Mouse (Mus musculus) stomach, embryonic 16.5 days (tissue): ENCODE measurements around the gene Tdp1. TPM values are rescaled to one million over a fixed set of nuclear protein-coding genes. Genes with fewer than 3 reads are reported as not detected.

Source experiments
- ATAC-seq: fragments of 200-750 bp; cut with Nextera tagmentation; 2 replicates; pipeline ENCODE4 v1.8.0; 2017; ENCODE audit warnings: moderate number of reproducible peaks, moderate TSS enrichment; ENCODE audit not compliant: insufficient read depth, low FRiP score
- H3K27ac ChIP-seq: fragments of 300-500 bp; sonication (generic); 2 replicates; pipeline ENCODE4 v1.5.1; 2014; ENCODE audit warnings: low read length
- H3K27me3 ChIP-seq: fragments of 300-500 bp; sonication (generic); 2 replicates; pipeline ENCODE4 v1.6.1; 2014; ENCODE audit warnings: low read length, control low read depth, mixed read lengths; ENCODE audit not compliant: control insufficient read depth, insufficient read depth
- H3K36me3 ChIP-seq: fragments of 300-500 bp; sonication (generic); 2 replicates; pipeline ENCODE4 v1.6.1; 2014; ENCODE audit warnings: low read length; ENCODE audit not compliant: control insufficient read depth, insufficient read depth
- H3K4me1 ChIP-seq: fragments of 300-500 bp; sonication (generic); 2 replicates; pipeline ENCODE4 v1.6.1; 2014; ENCODE audit warnings: low read length, control low read depth, mixed read lengths; ENCODE audit not compliant: control insufficient read depth, insufficient read depth
- H3K4me2 ChIP-seq: fragments of 300-500 bp; sonication (generic); 2 replicates; pipeline ENCODE4 v1.6.1; 2014; ENCODE audit warnings: low read depth, low read length, mixed read lengths
- H3K4me3 ChIP-seq: fragments of 300-500 bp; sonication (generic); replicated peaks from 2 replicates; pipeline ENCODE4 v1.5.1; 2014; ENCODE audit warnings: mild to moderate bottlenecking, low read length
- H3K9ac ChIP-seq: fragments of 300-500 bp; sonication (generic); 2 replicates; pipeline ENCODE4 v1.6.1; 2014; ENCODE audit warnings: low read length
- H3K9me3 ChIP-seq: fragments of 300-500 bp; sonication (generic); replicated peaks from 2 replicates; pipeline ENCODE4 v1.6.1; 2016; ENCODE audit warnings: low read length, control low read depth; ENCODE audit not compliant: control insufficient read depth
- WGBS: fragments of 180-500 bp; shearing (Covaris S2); extraction: QIAGEN DNeasy Blood & Tissue Kit; methylation state at CpG from one replicate; pipeline ENCODE4 v1.1.7; 2014; 5-methylcytosine and 5-hydroxymethylcytosine counted together
- polyA plus RNA-seq: library from polyadenylated mRNA; unstranded; fragments of >200 nt; fragmentation: Nextera tagmentation; extraction: Ambion mirVana; gene quantifications from 2 replicates; pipeline ENCODE4 v1.2.1, GENCODE M21; 2015

Tdp1 gene
- polyA plus RNA-seq, 1 experiment from 2014 or later: 45.4 TPM

DNA sequence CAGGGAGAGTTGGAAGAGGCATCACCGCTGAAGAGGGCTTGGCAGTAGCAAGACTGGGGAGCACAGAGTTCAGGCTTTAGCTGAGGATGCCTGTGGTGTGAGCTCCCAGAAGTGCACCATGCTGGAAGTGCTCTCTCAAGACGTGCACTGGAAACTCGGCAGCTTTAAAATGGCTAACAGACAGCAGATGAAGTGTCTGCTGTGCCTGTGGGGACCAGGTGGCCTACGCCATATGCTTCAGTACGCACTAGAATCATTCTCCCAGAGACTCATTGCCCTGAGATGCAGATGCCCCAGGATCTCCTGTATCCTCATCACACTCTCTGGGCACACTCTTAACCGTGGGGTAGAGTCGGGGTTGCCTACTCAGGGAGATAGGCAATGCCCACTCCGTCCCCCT, 51.1 kb downstream of the Tdp1 start:
- H3K4me3 ChIP-seq: no peak overlapping the region
- no peaks in the 10 kb centered on the region for H3K27me3 ChIP-seq
- no peak for ATAC-seq
- no peak overlapping the region for H3K9ac ChIP-seq
- no peaks in the 10 kb centered on the region for H3K9me3 ChIP-seq
- no peaks in the 10 kb centered on the region for H3K4me1 ChIP-seq
- H3K36me3 ChIP-seq: no peaks in the 10 kb centered on the region
- no peak overlapping the region for H3K27ac ChIP-seq
- H3K4me2 ChIP-seq: no peak overlapping the region
- 90% methylated on average over 8 of the region's 8 CpGs for WGBS

DNA sequence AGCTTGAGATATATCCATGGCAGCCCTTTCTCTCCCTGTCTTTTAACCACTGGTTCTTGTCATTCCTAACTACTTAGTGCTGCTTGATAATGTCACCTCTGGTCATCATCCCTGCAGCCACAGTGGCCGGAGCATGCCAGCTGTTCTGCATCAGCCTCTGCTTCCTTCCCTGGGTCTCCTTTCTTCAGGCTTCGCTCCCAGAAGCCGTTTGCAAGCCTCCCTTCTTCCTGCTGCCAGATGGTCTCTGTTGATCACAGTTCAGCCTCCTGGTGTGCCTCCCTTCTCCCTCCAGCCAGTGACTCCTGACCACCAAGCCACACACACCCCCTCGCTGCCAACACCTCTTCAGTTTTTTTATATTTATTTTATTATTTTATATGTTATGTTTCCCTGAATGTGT, 54.2 kb downstream of the Tdp1 start:
- no peak overlapping the region for H3K4me3 ChIP-seq
- H3K27ac ChIP-seq: no peak overlapping the region
- H3K9ac ChIP-seq: no peak overlapping the region
- H3K4me1 ChIP-seq: no peaks in the 10 kb centered on the region
- no peaks in the 10 kb centered on the region for H3K36me3 ChIP-seq
- no peak overlapping the region for H3K4me2 ChIP-seq
- H3K9me3 ChIP-seq: no peaks in the 10 kb centered on the region
- no peak for ATAC-seq
- H3K27me3 ChIP-seq: no peaks in the 10 kb centered on the region
- WGBS: 52% methylated on average over 4 of the region's 4 CpGs

DNA sequence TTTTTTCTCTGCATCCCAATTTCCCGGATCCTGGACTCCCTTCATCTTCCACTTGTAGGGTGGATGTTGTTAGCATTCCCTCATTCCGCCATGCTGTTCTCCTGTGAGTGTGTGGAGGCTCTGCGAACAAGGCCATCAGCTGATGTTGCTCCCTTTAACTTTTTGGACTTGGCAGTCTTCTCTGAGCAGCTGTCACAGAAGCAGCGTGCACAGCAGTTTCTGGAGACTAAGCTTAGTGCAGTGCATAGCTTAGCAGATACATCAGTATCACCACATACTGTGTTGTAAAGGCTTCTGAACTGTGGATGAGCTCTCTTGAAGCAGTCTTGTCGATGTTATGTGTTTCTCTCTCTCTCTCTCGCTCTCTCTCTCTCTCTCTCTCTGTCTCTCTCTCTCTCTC, 54.9 kb downstream of the Tdp1 start:
- Histone ChIP-seq H3K4me2 (no peak overlapping the region), H3K9ac (no peak overlapping the region), H3K9me3 (no peaks in the 10 kb centered on the region), H3K36me3 (no peaks in the 10 kb centered on the region), H3K4me1 (no peaks in the 10 kb centered on the region), H3K4me3 (no peak overlapping the region), H3K27me3 (no peaks in the 10 kb centered on the region), H3K27ac (no peak overlapping the region)
- no peak for ATAC-seq
- 76% methylated on average over 6 of the region's 6 CpGs for WGBS

DNA sequence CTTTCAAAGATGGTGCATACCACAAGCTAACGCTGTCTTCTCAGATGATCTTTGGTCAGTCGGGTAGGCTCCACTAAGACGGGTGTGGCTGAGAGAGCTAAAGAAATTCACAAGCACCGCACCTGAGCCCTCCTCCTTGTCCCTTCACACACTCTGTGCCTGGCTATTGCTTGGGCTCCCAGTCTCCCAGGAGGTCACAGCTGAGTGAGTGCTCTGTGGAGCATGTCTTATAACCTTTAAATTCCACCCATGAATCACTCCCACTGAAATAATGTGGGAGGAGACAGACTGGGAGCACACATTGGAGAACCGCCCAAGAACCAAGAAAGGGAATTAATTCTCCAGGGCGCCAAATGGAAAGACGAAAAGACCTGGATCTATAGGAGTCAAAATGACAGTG, 56.4 kb downstream of the Tdp1 start:
- ATAC-seq: no peak
- 0 out of 2 replicates have a peak, but pooled peaks cover 1% of the 10 kb centered on the region for H3K36me3 ChIP-seq
- no peaks in the 10 kb centered on the region for H3K4me1 ChIP-seq
- 85% methylated on average over 7 of the region's 7 CpGs for WGBS
- H3K9me3 ChIP-seq: no peaks in the 10 kb centered on the region
- H3K9ac ChIP-seq: no peak overlapping the region
- H3K27ac ChIP-seq: no peak overlapping the region
- H3K4me2 ChIP-seq: no peak overlapping the region
- H3K27me3 ChIP-seq: no peaks in the 10 kb centered on the region
- no peak overlapping the region for H3K4me3 ChIP-seq

DNA sequence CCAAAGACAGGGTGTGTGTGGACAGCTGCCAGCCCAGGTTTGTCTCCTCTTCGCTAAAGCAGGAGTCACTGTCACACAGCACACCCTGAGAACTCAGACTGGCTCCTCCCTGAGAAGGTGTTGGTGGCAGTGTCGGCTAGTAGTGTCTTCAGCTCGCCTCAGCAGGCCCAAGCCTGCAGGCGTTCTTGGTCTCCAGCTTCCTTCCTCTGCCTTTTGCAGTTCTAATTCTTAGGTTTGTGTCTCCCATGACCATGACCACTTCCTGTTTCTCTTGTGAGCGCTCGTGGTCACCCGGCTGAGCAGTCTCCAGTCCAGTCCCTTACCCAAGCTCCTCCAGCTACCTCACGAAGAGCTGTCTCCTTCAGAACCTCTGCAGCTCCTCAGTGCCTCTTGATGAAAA, 58.1 kb downstream of the Tdp1 start:
- H3K4me1 ChIP-seq: no peaks in the 10 kb centered on the region
- no peaks in the 10 kb centered on the region for H3K27me3 ChIP-seq
- ATAC-seq: no peak
- 0 out of 2 replicates have a peak, but pooled peaks cover 6% of the 10 kb centered on the region for H3K36me3 ChIP-seq
- no peak overlapping the region for H3K27ac ChIP-seq
- no peak overlapping the region for H3K4me3 ChIP-seq
- no peak overlapping the region for H3K9ac ChIP-seq
- no peak overlapping the region for H3K4me2 ChIP-seq
- 78% methylated on average over 8 of the region's 8 CpGs for WGBS
- H3K9me3 ChIP-seq: no peaks in the 10 kb centered on the region

DNA sequence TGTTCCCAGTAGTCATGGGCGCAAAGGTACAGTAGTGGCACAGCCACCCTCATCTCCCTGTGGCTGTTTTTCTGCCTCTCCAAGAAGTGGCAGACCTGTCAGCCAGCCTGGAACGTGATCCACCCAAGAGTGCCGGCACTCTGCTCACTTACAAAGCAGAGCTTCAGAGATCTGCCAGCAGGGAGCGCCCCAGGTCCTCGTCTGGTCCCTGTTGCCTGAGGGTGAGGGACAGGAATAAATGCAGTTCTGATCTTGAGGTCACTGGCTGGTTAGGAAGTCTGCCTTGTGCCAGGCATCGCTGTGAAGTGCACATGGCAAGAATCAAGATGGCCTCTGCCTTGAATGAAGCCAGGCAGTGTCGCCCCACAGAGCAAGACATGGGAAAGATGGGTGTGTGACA, 68.6 kb downstream of the Tdp1 start:
- 64% methylated on average over 7 of the region's 7 CpGs for WGBS
- Histone ChIP-seq H3K27me3 (no peaks in the 10 kb centered on the region), H3K4me2 (no peak overlapping the region), H3K36me3 (no peaks in the 10 kb centered on the region), H3K27ac (no peak overlapping the region), H3K4me1 (no peaks in the 10 kb centered on the region), H3K4me3 (no peak overlapping the region), H3K9ac (no peak overlapping the region), H3K9me3 (no peaks in the 10 kb centered on the region)
- ATAC-seq: no peak

DNA sequence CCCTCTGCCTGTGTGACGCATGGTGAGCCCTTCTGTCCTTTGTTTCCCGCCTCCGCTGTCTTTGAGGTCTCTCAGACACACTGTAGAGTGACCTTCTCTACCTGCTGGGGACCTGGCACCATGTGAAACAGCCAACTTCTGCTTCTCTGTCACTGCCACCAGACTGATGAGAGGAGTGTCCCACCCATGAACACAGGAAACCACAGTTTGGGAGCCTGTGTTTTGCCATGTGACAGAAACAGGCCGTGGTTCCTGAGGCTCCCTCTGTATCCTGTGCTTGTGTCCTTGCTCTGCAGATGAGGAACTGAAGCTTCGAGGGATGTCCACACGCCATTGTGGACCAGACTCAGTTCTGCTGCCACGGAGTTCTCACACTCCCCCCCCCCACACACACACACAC, 72.1 kb downstream of the Tdp1 start:
- H3K4me3 ChIP-seq: no peak overlapping the region
- peaks cover 5% of the 10 kb centered on the region; the same call in 1 of the 2 replicates for H3K27me3 ChIP-seq
- no peak overlapping the region for H3K27ac ChIP-seq
- WGBS: 84% methylated on average over 7 of the region's 7 CpGs
- H3K4me1 ChIP-seq: no peaks in the 10 kb centered on the region
- H3K36me3 ChIP-seq: no peaks in the 10 kb centered on the region
- no peaks in the 10 kb centered on the region for H3K9me3 ChIP-seq
- no peak overlapping the region for H3K4me2 ChIP-seq
- no peak for ATAC-seq
- H3K9ac ChIP-seq: no peak overlapping the region

DNA sequence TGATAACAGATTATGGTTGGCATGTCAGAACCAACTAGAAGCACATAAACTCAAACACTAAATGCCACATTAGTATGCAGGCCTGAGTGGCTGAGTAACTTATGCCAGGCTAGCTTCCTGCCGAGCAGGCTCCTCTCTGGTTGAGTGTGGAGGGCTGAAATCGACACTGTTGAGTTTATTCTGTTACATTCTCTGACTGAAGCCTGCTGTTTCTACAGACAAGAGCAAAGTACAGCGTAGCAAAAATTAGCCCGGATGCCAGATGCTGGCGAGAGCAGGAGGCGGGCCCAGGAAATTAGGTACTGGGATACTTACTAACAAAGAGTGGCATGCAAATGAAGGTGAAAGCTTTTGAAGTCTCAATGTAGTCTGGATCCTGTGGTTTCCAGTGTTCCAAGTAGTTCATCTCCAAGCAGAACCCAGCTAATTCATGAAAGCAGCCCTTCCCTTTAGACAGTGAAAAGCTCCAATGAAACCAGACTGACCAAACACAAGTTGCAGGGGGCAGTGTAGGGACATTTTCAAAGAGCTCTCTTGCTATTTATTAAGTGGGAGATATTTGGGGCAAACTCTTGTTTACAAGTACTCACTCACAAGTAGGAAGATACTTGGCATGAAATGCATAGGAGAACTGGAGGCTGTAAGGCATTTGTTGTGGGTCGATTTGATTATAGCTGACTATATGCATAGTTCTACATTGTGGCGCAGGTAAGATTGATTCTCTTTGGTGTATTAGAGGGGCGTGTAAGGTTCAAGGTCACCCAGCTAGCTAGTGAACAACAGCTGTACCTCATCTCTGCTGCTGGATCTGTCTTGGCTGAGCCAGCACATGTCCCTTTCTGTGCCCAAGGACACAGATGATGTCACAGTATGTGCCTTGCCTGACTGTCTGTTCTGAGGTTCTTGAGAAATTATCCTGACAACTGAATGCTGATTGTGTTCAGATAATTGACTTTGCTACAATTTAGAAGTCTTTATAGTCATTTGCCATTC, 74.0 kb downstream of the Tdp1 start:
- Histone ChIP-seq H3K9ac (no peak overlapping the region), H3K36me3 (no peaks in the 10 kb centered on the region), H3K4me3 (no peak overlapping the region), H3K4me2 (no peak overlapping the region), H3K27ac (no peak overlapping the region), H3K27me3 (peaks cover 8% of the 10 kb centered on the region), H3K9me3 (no peaks in the 10 kb centered on the region), H3K4me1 (no peaks in the 10 kb centered on the region)
- WGBS: 60% methylated on average over 9 of the region's 9 CpGs
- ATAC-seq: no peak

DNA sequence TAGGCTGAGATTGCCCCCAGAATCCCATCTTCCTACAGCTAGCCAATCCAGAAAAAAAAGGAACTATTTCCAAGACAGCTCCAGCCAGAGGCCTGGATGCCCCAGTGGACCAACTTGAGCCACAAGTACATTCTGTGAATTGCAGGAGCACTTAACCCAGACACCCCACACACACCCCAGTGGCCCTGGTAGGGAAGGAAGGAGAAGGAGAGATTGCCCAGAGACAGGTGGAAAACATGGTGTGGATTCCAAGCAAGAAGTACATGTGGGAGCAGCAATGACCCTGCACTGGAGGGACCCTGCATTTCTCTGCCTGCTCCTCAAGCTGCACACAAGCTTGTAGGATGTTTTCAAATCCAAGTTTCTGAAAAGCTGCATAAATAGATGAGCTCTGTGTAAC, 75.0 kb downstream of the Tdp1 start:
- Histone ChIP-seq H3K27ac (no peak overlapping the region), H3K27me3 (peaks cover 15% of the 10 kb centered on the region), H3K36me3 (no peaks in the 10 kb centered on the region), H3K9me3 (no peaks in the 10 kb centered on the region), H3K4me3 (no peak overlapping the region), H3K4me1 (peaks cover 1% of the 10 kb centered on the region; the same call in 1 of the 2 replicates), H3K9ac (no peak overlapping the region), H3K4me2 (no peak overlapping the region)
- no peak for ATAC-seq
